Mouse (Mus musculus) ES-E14 (cell line): ENCODE data around the gene Atp6v1a. TPM values are rescaled to one million over a fixed set of nuclear protein-coding genes. Genes with fewer than 3 reads are reported as not detected.

Experiments
- DNase-seq: peaks from one replicate; pipeline ENCODE4 v3.0.0-alpha.2; 2013; ENCODE audit warnings: low read depth, low spot score
- H3K27ac ChIP-seq: 2 replicates; pipeline ENCODE4 v1.5.1; 2012; ENCODE audit warnings: low read depth, mild to moderate bottlenecking, low read length, moderate library complexity, mixed read lengths; ENCODE audit not compliant: poor library complexity, insufficient read depth, severe bottlenecking
- H3K36me3 ChIP-seq: 2 replicates; pipeline ENCODE4 v1.6.1; 2012; ENCODE audit warnings: mild to moderate bottlenecking, low read length, moderate library complexity, mixed read lengths; ENCODE audit not compliant: control insufficient read depth, poor library complexity, insufficient read depth, severe bottlenecking
- H3K4me1 ChIP-seq, 2 experiments: fragments of 150-350 bp in 1 of 2; sonication (generic) in 1 of 2; 2 replicates each; pipeline ENCODE4 v1.6.1; 2012; ENCODE audit warnings: low read length in 2 of 2, mild to moderate bottlenecking in 1 of 2, mixed read lengths in 1 of 2; ENCODE audit not compliant: control insufficient read depth in 2 of 2, insufficient read depth in 2 of 2, poor library complexity in 1 of 2
- H3K4me3 ChIP-seq, 2 experiments: fragments of 150-350 bp in 1 of 2; sonication (generic) in 1 of 2; 2 replicates each; pipeline ENCODE4 v1.5.1; 2012; ENCODE audit warnings: low read length in 2 of 2, low read depth in 1 of 2, mild to moderate bottlenecking in 1 of 2, mixed read lengths in 1 of 2; ENCODE audit not compliant: insufficient read depth in 1 of 2, poor library complexity in 1 of 2, severe bottlenecking in 1 of 2
- H3K9ac ChIP-seq: 2 replicates; pipeline ENCODE4 v1.6.1; 2012; ENCODE audit warnings: low read depth, mild to moderate bottlenecking, low read length, mixed read lengths; ENCODE audit not compliant: poor library complexity, insufficient read depth, severe bottlenecking
- H3K9me3 ChIP-seq: fragments of 150-350 bp; sonication (generic); 2 replicates; pipeline ENCODE4 v1.6.1; 2012; ENCODE audit warnings: low read depth, mild to moderate bottlenecking, low read length; ENCODE audit not compliant: control insufficient read depth, insufficient read depth
- CHD2 ChIP-seq: IDR thresholded peaks from 2 replicates; pipeline ENCODE4 v1.6.1; 2014; ENCODE audit warnings: mild to moderate bottlenecking, low read depth, low read length, inconsistent platforms
- HCFC1 ChIP-seq: IDR thresholded peaks from 2 replicates; pipeline ENCODE4 v1.6.1; 2012; ENCODE audit warnings: low read length, inconsistent platforms, borderline replicate concordance; ENCODE audit not compliant: insufficient read depth
- MAFK ChIP-seq: IDR thresholded peaks from 2 replicates; pipeline ENCODE4 v1.6.1; 2014; ENCODE audit warnings: mild to moderate bottlenecking, low read depth, low read length, inconsistent platforms; ENCODE audit not compliant: insufficient read depth
- ZC3H11A ChIP-seq: IDR thresholded peaks from 2 replicates; pipeline ENCODE4 v1.6.1; 2012; ENCODE audit warnings: low read depth, mild to moderate bottlenecking, inconsistent platforms, low read length, borderline replicate concordance
- ZNF384 ChIP-seq: IDR thresholded peaks from 2 replicates; pipeline ENCODE4 v1.6.1; 2012; ENCODE audit warnings: low read depth, low read length, inconsistent platforms
- in situ Hi-C, 2 experiments: fragments of 600-800 bp; cut with MboI; formaldehyde crosslinking; loops; one replicate each; pipeline ENCODE4 v1.15.1; 2025; ENCODE audit warnings: low sequenced_read_pairs in 2 of 2, inconsistent platforms in 1 of 2; ENCODE audit not compliant: unreplicated experiment in 2 of 2
- total RNA-seq: library from RNA; depleted of rRNA; stranded (reverse); fragments of 300-350 nt; gene quantifications from 2 replicates; pipeline ENCODE4 v1.2.3, GENCODE M21; 2012

The Atp6v1a gene
- total RNA-seq, 1 experiment = 82.8 TPM

GRCm38 (mm10) chr16:44119753-44120501 lies 19.6 kb downstream of the Atp6v1a start:
- DNase-seq = no peak
- TF ChIP-seq HCFC1 = no peak
- no peak for TF ChIP-seq ZC3H11A
- TF ChIP-seq CHD2 = no peak
- TF ChIP-seq ZNF384 = no peak
- no peak for TF ChIP-seq MAFK
- H3K9ac ChIP-seq = no peak overlapping the region
- no peaks in the 10 kb centered on the region for H3K9me3 ChIP-seq
- peaks cover 2% of the 10 kb centered on the region; the same call in 1 of the 2 replicates for H3K36me3 ChIP-seq
- in situ Hi-C loops = no loop called here
- H3K4me1 ChIP-seq = no peaks in the 10 kb centered on the region
- no peak overlapping the region for H3K27ac ChIP-seq
- no peak overlapping the region for H3K4me3 ChIP-seq

- in situ Hi-C loops = no loop called here
- no peaks in the 10 kb centered on the region for H3K4me1 ChIP-seq
- H3K9ac ChIP-seq = no peak overlapping the region
- peaks cover 17% of the 10 kb centered on the region for H3K36me3 ChIP-seq
- TF ChIP-seq MAFK (no peak), ZNF384 (no peak), CHD2 (no peak), HCFC1 (no peak), ZC3H11A (no peak)
- no peak overlapping the region for H3K27ac ChIP-seq
- H3K4me3 ChIP-seq = no peak overlapping the region
- no peaks in the 10 kb centered on the region for H3K9me3 ChIP-seq
- DNase-seq = no peak
Measured at GRCm38 (mm10) chr16:44109002-44109401, 30.5 kb downstream of the Atp6v1a start.

- no peak overlapping the region for H3K4me3 ChIP-seq
- no peak overlapping the region for H3K9ac ChIP-seq
- peaks cover 18% of the 10 kb centered on the region for H3K36me3 ChIP-seq
- no peak overlapping the region for H3K27ac ChIP-seq
- no peak for DNase-seq
- in situ Hi-C loops = no loop called here
- H3K4me1 ChIP-seq = 0 out of 4 replicates have a peak, but pooled peaks cover 0 to 3% of the 10 kb centered on the region in 2 experiments
- H3K9me3 ChIP-seq = no peaks in the 10 kb centered on the region
- no peak for TF ChIP-seq ZC3H11A
- no peak for TF ChIP-seq ZNF384
- no peak for TF ChIP-seq CHD2
- TF ChIP-seq HCFC1 = no peak
- TF ChIP-seq MAFK = no peak
Measured at GRCm38 (mm10) chr16:44105211-44105610, 34.3 kb downstream of the Atp6v1a start.

- peak; percentile 27 for DNase-seq
- no peak overlapping the region for H3K4me3 ChIP-seq
- H3K27ac ChIP-seq = no peak overlapping the region
- H3K36me3 ChIP-seq = peaks cover 18% of the 10 kb centered on the region
- H3K9ac ChIP-seq = no peak overlapping the region
- 0 out of 4 replicates have a peak, but pooled peaks cover 0 to 3% of the 10 kb centered on the region in 2 experiments for H3K4me1 ChIP-seq
- H3K9me3 ChIP-seq = no peaks in the 10 kb centered on the region
- no peak for TF ChIP-seq MAFK
- peak; percentile 63 for TF ChIP-seq ZNF384
- no peak for TF ChIP-seq ZC3H11A
- in situ Hi-C loops = no loop called here
Measured at GRCm38 (mm10) chr16:44103806-44104766, 35.4 kb downstream of the Atp6v1a start.
